Mouse (Mus musculus) bone marrow macrophage, adult 2 months (primary cell): ENCODE results near the gene Slc30a7. TPM values are rescaled to one million over a fixed set of nuclear protein-coding genes. Genes with fewer than 3 reads are reported as not detected.

Experiments used
- H3K27ac ChIP-seq: 2 replicates; pipeline ENCODE4 v1.5.1; 2012; ENCODE audit warnings: low read depth, low read length; ENCODE audit not compliant: insufficient read depth
- H3K4me1 ChIP-seq: 2 replicates; pipeline ENCODE4 v1.6.1; 2012; ENCODE audit warnings: low read length; ENCODE audit not compliant: control insufficient read depth, insufficient read depth
- H3K4me3 ChIP-seq: 2 replicates; pipeline ENCODE4 v1.5.1; 2012; ENCODE audit warnings: mild to moderate bottlenecking, low read length, moderate library complexity; ENCODE audit not compliant: insufficient read depth
- CTCF ChIP-seq: IDR thresholded peaks from 2 replicates; pipeline ENCODE4 v1.5.1; 2012; ENCODE audit warnings: low read depth, mild to moderate bottlenecking, low read length, moderate library complexity
- POLR2A ChIP-seq: IDR thresholded peaks from 2 replicates; pipeline ENCODE4 v1.6.1; 2012; ENCODE audit warnings: mild to moderate bottlenecking, low read depth, low read length, borderline replicate concordance
- polyA plus RNA-seq: library from polyadenylated mRNA; stranded (reverse); fragments of >200 nt; gene quantifications from 2 replicates; pipeline ENCODE4 v1.2.4, GENCODE M21; 2012; ENCODE audit not compliant: missing spikeins, insufficient read depth, insufficient read length

Gene Slc30a7
- polyA plus RNA-seq, 1 experiment: 38.7 TPM

GRCm38 (mm10) chr3:115971045-115971785 is 36.0 kb downstream of the Slc30a7 start:
- Histone ChIP-seq H3K4me3 (no peak overlapping the region), H3K27ac (no peak overlapping the region), H3K4me1 (peaks cover 2% of the 10 kb centered on the region; the same call in 1 of the 2 replicates)
- no peak for TF ChIP-seq CTCF
- TF ChIP-seq POLR2A: no peak

DNA sequence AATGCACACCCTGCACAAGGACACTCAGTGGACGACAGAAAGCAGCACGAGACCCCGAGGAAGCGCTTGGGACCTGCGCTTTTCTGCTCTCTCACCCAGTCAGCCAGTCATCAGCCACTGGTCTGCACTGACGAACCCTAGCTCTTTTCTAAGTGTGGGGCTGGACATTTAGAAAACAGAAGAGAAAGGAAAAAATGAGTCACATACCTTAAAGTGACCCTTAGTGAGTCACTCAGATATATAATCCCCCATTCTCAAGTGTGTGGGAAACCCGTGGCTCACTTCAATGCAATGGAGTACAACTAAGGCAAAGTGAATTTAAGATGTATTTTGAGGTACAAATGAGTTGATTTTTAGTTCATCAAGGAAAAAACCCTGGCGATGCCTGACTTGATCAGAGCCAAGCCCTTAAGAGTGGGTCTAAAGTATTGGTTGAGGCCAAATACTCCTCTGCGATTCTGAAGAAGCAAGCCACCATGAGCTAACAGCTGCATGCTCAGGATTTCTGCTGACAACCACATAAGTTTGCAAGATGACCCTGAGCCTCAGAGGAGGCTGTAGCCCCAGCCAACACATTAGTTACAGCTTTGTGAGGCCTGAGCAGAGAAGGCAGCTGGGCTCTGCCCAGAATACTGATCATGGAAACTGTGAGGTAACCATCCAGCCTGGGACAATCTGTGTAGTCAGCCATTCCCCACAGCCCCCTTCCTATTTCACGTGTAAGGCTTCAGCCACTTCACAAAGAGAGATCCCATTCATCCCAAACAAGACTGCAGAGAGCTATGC is 38.3 kb downstream of the Slc30a7 start:
- H3K4me1 ChIP-seq: peaks cover 2% of the 10 kb centered on the region; the same call in 1 of the 2 replicates
- no peak overlapping the region for H3K4me3 ChIP-seq
- TF ChIP-seq CTCF: no peak
- TF ChIP-seq POLR2A: no peak
- H3K27ac ChIP-seq: no peak overlapping the region

GRCm38 (mm10) chr3:115964071-115964470 is 43.1 kb downstream of the Slc30a7 start:
- no peak overlapping the region for H3K4me3 ChIP-seq
- H3K4me1 ChIP-seq: no peaks in the 10 kb centered on the region
- TF ChIP-seq CTCF (no peak), POLR2A (no peak)
- no peak overlapping the region for H3K27ac ChIP-seq

DNA sequence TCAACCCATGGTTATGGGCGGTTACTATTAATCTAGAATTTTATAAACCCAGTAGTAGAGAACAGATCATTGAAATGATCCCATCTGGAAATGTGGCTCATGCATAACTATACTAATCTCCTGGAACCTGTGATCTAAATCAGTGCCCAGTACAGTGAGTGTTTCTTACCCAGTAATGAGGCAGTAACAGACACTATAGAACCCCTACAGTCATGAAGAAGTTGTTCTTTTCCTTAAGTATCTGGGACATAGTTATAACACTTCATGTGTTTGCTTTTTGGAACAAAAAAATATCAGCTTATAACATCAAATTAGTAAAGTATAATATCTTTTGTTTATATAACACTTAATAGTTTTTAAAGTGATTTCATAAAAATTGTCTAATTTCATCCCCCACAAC is 43.6 kb downstream of the Slc30a7 start:
- Histone ChIP-seq H3K4me3 (no peak overlapping the region), H3K27ac (no peak overlapping the region), H3K4me1 (no peaks in the 10 kb centered on the region)
- TF ChIP-seq POLR2A (no peak), CTCF (no peak)

DNA sequence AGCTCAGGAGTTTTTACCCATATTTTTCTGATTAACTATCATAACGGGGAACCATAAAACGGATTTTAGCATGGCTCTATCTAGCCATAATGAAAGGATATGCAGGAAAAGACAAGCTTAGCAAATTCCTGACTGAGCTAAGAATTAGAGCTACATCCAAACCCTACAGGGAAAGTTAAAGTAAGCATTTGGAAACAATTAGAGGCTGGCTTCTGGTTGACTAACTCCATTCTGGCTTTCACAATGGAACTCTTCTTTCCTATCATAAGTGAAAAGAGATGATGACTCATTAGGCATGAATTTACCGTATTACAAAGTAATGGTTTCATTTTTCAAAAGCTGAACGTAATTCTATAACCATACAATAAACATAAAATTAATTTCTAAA is 45.2 kb downstream of the Slc30a7 start:
- H3K4me3 ChIP-seq: no peak overlapping the region
- TF ChIP-seq CTCF: no peak
- no peak for TF ChIP-seq POLR2A
- H3K4me1 ChIP-seq: no peaks in the 10 kb centered on the region
- no peak overlapping the region for H3K27ac ChIP-seq

GRCm38 (mm10) chr3:115961311-115962027 is 45.7 kb downstream of the Slc30a7 start:
- no peak for TF ChIP-seq CTCF
- TF ChIP-seq POLR2A: no peak
- no peak overlapping the region for H3K4me3 ChIP-seq
- H3K4me1 ChIP-seq: no peaks in the 10 kb centered on the region
- H3K27ac ChIP-seq: no peak overlapping the region

DNA sequence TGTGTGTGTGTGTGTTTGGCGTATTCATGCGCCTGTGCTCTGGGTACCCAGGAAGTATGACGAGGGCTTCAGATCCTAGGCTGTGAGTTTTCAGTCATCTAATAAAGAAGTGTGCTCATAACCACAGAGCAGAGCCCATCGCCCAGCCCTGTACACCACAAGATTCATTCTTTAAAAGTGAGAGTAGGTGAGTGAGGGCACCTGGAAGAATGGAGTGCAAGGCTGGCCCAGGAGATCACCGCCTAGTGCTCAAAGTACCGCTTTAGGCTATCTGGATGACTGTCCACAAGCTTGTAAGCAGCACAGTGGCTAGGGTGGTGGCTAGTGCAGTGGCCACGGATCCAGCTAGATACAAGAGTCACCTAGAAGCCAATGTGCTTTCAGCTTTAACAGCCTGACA is 50.0 kb downstream of the Slc30a7 start:
- Histone ChIP-seq H3K4me1 (no peaks in the 10 kb centered on the region), H3K27ac (no peak overlapping the region), H3K4me3 (no peak overlapping the region)
- no peak for TF ChIP-seq POLR2A
- no peak for TF ChIP-seq CTCF

DNA sequence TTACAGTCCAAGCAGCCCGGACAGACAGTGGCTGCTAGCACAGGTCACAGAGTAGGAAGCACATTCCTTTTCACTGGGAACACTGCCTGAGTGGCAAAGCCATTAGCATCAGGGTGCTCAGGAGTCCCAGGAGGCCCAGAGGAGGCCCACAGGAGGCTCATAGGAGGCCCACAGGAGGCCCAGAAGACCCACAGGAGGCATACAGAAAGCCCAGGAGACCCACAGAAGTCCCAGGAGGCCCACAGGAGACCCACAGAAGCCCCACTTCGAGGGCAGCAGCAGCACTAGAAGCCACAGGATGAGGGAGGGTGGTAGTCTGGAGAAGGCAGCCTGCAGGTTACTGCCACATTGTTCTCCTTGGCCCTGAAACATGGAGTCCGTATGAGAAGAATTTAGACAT is 54.1 kb downstream of the Slc30a7 start:
- H3K4me3 ChIP-seq: no peak overlapping the region
- no peaks in the 10 kb centered on the region for H3K4me1 ChIP-seq
- H3K27ac ChIP-seq: no peak overlapping the region
- TF ChIP-seq POLR2A: no peak
- no peak for TF ChIP-seq CTCF

- Histone ChIP-seq H3K27ac (no peak overlapping the region), H3K4me1 (no peaks in the 10 kb centered on the region)
These were observed 54.9 kb downstream of the Slc30a7 start for GRCm38 (mm10) chr3:115952356-115952755.

DNA sequence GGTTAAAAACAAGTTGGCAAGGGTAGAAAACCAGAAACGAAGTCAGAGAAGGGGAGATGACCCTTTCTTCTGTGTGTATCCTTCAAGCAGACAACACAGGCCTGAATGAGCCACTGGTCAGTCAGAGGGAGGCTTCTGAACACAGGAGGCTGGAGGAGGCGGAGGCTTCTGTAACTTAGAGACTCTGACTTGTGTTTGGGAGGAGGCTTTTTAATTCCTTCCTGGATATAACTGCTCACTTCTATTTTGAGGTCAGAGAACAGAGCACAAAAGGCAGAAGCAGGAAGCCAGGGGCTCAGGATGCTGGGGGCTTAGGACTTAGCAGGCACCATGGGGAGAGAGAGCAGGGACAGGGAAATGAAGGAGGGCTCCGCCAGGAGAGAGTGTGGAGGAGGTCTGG is 56.0 kb downstream of the Slc30a7 start:
- TF ChIP-seq POLR2A (no peak), CTCF (no peak)
- H3K4me3 ChIP-seq: no peak overlapping the region
- H3K4me1 ChIP-seq: no peaks in the 10 kb centered on the region
- no peak overlapping the region for H3K27ac ChIP-seq

More at GRCm38 (mm10) chr3:115952356-115952755, 54.9 kb downstream of the Slc30a7 start:
- no peak overlapping the region for H3K4me3 ChIP-seq
- TF ChIP-seq POLR2A (no peak), CTCF (no peak)
